Mouse (Mus musculus) gastrocnemius, postnatal 10 days (tissue): ENCODE results near the gene Pdzk1. TPM values are rescaled to one million over a fixed set of nuclear protein-coding genes. Genes with fewer than 3 reads are reported as not detected.

Experiments
- DNase-seq: peaks from one replicate; pipeline ENCODE4 v3.0.0; 2021; ENCODE audit warnings: mixed read lengths
- long read RNA-seq, 2 experiments: library from polyadenylated mRNA; stranded (forward); transcript quantifications; one replicate each; pipeline ENCODE4 v2.0.0; 2021
- total RNA-seq, 2 experiments: library from RNA; stranded (reverse); gene quantifications; 2 replicates each; pipeline ENCODE4 v1.2.3; 2021

The Pdzk1 gene
- not detected for total RNA-seq
- long read RNA-seq, experiment 1, result 0 reads
- long read RNA-seq, experiment 2, result 0 reads

DNA sequence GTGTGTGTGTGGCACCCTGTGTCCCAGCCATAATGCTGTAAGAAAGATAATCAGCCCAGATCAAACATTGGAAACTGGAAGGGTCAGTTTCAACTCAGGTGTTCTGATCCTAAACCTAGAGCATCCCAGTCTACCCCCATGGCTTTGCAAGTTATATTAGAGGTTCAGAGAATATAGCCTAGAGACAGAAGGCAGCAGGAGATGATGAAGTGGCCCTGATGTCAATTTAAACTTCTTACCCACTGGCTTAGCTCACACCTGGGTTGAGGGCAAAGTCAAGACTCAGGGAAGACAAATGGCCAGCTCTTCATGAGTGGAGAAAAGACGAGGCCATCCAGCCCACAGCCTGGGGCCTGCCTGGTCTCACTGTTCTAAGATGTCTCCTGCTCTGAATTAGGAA is at the start of gene Pdzk1, which contains the start of gene Cd160:
TSS of gene Pdzk1 (plus strand) at position 301 of the 400 bp plus-strand sequence.
TSS of gene Cd160 (minus strand) at position 368 of the 400 bp plus-strand sequence.
- DNase-seq, result no peak

DNA sequence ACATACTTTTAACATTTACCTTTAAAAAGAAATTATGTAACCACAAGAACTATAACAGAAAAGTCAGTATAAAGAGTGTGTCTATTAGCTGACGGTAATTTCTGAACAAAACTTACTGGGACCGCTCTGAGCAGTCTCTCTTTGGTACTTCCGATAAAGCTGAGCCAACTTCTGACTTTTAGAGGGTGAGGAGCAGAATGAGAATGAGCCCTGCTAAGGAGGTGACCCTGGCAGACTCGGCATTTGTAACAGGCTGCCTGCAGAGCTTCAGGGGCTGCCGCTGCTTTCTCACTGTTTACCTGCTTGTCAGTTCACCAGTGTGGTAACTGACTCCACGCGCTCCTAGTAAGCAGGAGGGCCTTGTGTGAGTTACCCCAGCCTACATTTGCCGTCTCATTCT is 46.8 kb upstream of the Pdzk1 start:
- DNase-seq, result no peak

- no peak for DNase-seq
Measured at GRCm38 (mm10) chr3:96787784-96788183, 41.3 kb upstream of the Pdzk1 start.

DNA sequence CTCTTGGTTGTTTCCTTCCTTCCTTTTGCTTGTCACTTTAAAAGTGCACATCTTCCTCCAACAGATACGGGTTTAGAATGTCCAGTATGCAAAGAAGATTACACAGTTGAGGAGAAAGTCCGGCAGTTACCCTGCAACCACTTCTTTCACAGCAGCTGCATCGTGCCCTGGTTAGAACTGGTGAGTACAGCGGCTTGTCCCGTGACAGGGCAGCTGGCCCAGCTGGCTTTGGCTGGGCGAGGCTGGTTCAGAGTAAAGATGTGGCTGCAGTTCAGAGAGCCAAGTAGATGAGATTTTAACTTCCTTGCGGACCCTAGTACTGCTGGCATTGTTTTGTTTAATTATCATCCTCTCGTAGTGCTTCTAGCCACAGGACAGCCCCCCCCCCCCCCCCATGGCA is 40.6 kb upstream of the Pdzk1 start:
- DNase-seq, result peak; percentile 24

DNA sequence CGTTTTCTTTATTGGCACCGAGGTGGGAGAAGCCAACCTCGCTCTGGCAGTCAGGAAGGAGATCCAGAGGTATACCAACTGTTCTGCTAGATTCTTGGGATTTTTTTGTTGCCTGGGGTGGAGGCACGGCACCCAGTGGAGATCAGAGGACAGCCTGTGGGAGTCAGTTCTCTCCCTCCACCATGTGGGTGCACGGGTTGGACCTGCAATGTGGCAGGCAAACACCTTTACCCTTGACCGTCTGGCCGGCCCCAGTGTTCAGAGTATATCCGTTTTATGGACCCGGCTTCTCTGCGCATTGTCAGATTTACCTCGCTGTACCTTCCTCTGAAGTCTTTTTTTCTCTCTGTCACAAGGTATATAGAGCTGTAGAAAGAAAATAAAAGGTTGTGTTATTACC is 28.8 kb upstream of the Pdzk1 start:
- no peak for DNase-seq

- no peak for DNase-seq
Measured at GRCm38 (mm10) chr3:96802214-96802613, 26.9 kb upstream of the Pdzk1 start.

GRCm38 (mm10) chr3:96808136-96808535 is 20.9 kb upstream of the Pdzk1 start:
- DNase-seq, result no peak

DNA sequence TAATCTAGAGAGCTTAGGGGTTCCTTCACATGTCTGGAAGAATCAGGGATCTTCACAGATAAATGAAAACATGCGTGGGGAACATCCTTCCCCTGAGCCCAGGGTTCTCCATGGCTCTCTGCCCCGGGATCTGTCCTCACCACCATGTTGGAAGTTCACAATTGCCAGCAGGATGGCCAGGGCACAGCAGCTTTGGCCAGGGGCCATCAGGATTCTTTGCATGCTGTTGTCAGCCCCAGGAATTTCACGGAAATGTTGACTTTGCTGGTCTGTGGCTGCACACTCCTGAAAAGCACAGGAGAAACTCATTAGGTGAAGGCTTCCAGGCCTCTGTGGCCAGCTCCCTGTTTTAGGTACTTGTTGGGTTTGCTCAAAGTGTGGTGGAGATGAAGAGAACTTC is 20.4 kb upstream of the Pdzk1 start:
- no peak for DNase-seq

GRCm38 (mm10) chr3:96811232-96811631 is 17.9 kb upstream of the Pdzk1 start:
- no peak for DNase-seq

DNA sequence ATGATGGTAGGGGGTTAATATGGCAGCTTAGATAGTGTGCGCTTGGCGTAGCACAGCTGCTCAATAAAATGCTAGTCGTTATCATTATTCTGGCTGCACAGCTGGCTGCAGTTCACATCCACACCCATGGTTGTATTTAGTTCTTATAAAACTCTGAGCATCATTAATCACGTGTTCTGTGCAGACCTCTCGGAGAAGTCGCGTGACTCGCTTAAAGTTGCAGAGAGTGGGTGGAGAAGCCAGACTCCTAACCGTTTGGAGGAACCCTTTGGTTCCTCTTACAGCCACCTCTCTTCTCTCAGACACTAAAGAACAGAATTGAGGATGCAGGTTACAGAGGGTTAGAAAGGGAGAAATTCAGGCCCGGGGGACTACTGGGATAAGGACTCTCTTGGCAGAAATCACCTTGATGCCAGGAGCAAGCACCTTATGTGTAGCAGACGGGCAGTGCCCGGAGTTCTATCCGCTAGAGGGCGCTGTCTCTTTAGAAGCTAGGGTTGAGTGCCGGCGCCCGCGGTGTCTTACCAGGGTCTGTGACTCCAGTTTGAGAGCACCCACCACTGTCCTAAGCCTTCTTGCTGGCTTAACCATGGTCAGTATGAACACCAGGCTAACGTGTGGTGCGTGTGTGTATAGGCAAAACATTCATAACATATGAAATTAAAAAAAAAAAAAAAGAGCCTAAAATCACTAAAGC is 16.5 kb upstream of the Pdzk1 start:
- DNase-seq, result peak; percentile 87

DNA sequence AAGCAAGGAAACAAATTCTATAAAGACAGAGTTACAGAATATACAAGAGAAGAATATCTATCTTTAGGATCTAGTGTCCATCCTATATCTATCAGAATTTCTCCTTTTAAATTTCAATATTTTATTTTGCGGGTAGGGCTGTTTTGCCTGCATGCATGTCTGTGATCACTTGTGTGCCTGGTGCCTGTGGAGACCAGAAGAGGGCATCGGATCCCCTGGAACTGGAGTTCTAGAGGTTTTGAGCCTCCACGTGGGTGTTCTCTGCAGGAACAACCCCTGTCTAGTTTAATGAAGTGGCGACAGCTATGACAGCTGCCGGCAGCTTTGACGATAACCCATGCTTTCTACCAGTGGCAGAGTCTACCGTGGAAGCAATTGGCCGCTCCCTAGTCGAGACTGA is 16.0 kb upstream of the Pdzk1 start:
- peak; percentile 12 for DNase-seq

DNA sequence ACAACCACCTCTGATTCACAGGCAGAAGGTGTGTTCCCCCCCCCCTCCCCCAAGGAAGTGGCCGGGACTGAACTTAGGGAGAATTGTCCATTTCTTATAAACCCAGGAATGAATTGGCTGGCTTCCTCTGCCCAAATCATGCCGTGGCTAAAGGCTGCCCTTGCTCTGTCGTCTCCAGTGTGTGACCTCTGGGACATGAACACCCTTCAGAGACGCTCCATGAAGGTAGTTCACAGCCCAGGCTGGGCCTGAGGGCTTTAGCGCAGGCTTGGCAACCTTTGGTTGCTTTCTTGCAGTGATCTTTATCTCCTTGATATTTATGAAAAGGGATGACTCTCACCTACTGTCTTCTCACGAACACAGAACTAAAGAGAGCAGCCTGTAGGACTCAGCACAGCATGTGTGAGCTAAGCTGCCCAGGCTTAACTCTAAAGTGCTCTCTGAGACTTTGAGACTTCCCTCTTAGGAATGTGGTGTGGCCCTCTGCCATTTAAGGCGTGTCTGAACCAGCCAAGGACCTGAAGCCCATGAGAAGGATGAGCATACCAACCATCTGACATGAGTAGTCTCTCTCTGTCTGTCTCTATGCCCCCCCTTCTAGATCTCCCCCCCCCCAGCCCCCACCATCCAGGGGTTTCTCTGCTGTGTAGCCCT is 15.4 kb upstream of the Pdzk1 start:
- no peak for DNase-seq

- DNase-seq, result no peak
Measured at GRCm38 (mm10) chr3:96814342-96814741, 14.7 kb upstream of the Pdzk1 start.

- DNase-seq, result no peak
Measured at GRCm38 (mm10) chr3:96820116-96820915, 8.8 kb upstream of the Pdzk1 start.

DNA sequence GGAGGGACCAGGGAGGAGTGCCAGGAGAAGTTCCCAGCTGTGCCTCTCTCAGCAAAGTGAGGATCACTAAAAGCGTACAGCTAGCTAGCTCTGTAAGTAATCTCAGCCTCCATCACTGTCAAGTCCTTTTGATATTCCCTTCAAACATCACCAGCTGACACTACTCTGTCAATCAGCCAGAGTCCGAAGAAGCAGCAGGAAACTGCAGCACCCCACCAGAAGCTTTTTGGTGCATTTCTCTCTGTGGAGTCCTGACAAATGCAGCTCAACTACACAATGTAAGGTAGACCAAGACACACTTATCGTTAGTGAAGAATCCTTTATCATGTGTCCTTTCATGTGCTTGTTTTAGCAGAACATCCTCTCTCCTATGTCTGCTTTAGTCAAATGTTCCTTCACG is 7.5 kb upstream of the Pdzk1 start:
- no peak for DNase-seq

DNA sequence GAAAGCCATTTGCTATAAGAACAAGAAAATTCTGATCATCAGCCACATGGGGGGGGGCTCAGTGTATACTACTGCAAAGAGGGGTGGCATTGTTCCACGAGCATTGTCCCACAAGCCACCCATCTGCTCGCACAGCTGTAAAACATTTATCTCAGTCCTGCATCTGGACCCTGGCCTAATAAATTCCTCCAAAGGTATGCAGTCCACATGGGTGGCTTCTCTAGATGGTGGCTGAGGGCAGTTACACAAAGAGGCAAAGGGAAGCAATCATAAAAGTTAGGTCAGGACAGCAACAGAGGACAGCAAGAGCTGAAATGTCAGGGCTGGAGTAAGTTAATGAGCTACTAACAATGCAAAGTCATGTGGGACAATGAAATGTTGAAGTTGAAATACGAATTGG is 5.4 kb upstream of the Pdzk1 start:
- no peak for DNase-seq

DNA sequence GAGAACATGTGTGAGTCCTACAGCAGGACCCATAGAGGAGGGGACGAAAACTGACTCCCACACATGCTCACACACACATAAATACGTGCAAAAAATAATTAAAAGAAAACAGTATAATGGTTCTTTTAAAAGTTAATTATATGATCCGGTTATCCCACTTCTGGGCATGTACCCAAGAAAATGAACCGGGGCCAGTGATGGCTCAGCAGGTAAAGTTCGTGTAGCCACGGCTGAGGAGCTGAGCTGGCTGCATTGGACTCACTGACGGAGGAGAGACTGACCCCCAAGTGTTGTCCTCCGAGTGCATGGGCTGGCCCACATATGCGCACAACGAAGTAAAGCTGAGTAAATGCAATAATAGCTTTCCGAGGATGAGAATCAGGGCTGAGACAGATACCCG is 4.5 kb upstream of the Pdzk1 start:
- no peak for DNase-seq

GRCm38 (mm10) chr3:96825261-96825660 is 3.8 kb upstream of the Pdzk1 start:
- no peak for DNase-seq

DNA sequence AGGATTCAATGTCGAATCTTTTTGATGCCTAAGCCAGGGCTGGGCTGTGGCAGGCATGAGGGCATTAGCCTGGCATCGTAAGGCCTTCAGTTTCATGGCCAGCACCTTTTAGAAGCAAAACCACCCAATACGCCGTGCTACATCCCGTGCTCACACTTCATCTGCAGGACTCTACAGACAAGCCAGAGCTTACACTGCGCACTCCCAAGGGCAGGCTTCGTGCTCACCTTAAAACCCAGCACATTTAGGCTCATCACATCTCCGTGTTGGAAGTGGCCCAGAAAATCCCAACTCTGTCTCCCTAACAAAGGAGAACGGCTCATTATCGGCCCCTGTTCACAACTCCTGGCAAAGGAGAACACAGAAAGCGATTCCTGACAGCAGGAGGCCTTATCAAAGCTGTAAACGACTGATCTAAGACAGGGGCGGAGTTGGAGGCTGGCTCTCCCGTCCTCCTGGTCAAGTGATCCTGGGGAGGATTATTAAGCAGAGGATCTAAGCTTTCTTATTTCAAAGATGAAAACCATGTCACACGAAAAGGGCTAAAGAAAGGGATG is 698 bp upstream of the Pdzk1 start:
- DNase-seq, result no peak

- DNase-seq, result no peak
Measured at GRCm38 (mm10) chr3:96829856-96830255, 772 bp downstream of the Pdzk1 start.

- no peak for DNase-seq
Measured at GRCm38 (mm10) chr3:96832930-96833329, 3.8 kb downstream of the Pdzk1 start.

GRCm38 (mm10) chr3:96834587-96835348 is 5.7 kb downstream of the Pdzk1 start:
- no peak for DNase-seq
